Mouse (Mus musculus): ENCODE measurements around the gene Dgkg. TPM values are rescaled to one million over a fixed set of nuclear protein-coding genes. Genes with fewer than 3 reads are reported as not detected.

Gene Dgkg
- total and polyA plus RNA-seq, 2 experiments from 2014 or later: 12.0 to 15.8 TPM

DNA sequence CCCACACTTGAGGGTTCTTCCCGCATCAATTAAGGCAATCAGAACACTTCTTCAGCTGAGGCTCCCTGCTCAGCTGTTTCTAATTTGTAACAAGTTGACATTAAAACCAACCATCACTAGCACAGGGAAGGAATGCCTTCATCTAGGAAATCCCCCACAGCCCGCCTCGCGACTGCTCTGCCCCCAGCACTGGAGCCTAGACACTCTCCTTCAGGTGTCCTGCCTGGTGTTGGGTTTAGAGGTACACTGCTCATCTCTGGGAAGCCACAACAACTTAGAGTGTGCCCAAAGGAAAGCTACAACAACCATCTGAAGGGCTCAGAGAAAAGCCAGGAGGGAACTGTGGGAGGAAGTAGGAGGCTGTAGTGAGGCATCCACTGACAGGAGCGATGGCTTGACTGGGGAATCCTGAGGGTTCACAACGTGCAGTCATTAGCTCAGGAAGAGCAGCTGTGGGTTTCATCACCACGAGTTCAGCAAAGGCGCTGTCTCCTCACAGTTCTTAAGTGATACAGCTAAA lies 30.8 kb upstream of the Dgkg start:
- no peaks in the 10 kb centered on the region for H3K36me3 ChIP-seq (ENCODE audit: insufficient read depth)
- no peaks in the 10 kb centered on the region for H3K27me3 ChIP-seq (ENCODE audit: insufficient read depth, low read length)
- no peaks in the 10 kb centered on the region for H3K9me3 ChIP-seq (ENCODE audit: low read length)
- no peak for DNase-seq
- peak; percentile 38 for ATAC-seq
- no peak for TF ChIP-seq CTCF (IDR thresholded peaks at IDR 0.05; ENCODE audit: low read depth)
- H3K4me2 ChIP-seq (ENCODE audit: low read depth): no peak overlapping the region
- no peak overlapping the region for H3K4me3 ChIP-seq (ENCODE audit: low read depth, low read length)
- no peak overlapping the region for H3K27ac ChIP-seq (ENCODE audit: low read depth, low read length)
- H3K4me1 ChIP-seq (ENCODE audit: insufficient read depth): 0 out of 2 replicates have a peak, but pooled peaks cover 3% of the 10 kb centered on the region
- 72% methylated on average over 8 of the region's 8 CpGs for WGBS
- H3K9ac ChIP-seq: no peak overlapping the region

DNA sequence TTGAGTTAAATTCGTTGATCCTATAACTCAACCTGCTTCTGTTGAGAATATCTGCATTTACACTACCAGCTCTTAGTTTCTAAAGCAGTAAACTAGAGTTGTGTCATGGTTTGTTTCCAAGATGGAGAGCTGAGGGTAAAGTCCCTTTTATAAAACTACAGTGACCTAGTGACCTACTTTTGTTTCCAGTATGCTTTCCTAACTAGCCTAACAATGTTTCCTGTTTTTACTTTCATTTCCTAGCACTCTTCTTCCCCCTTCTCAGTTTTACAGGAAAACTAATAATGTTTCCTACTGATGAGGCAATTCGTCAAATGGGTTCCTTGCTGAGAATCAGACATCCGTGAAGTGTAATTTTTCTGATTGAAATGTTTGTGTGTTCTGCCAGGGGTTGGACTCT lies 26.6 kb upstream of the Dgkg start:
- ATAC-seq: no peak
- H3K27ac ChIP-seq (ENCODE audit: low read depth, low read length): no peak overlapping the region
- 0 out of 2 replicates have a peak, but pooled peaks cover 3% of the 10 kb centered on the region for H3K4me1 ChIP-seq (ENCODE audit: insufficient read depth)

GRCm38 (mm10) chr16:22682727-22683126 lies 25.7 kb upstream of the Dgkg start:
- Histone ChIP-seq H3K9me3 (ENCODE audit: low read length) (no peaks in the 10 kb centered on the region), H3K9ac (no peak overlapping the region), H3K27ac (ENCODE audit: low read depth, low read length) (no peak overlapping the region), H3K4me2 (ENCODE audit: low read depth) (no peak overlapping the region), H3K4me1 (ENCODE audit: insufficient read depth) (0 out of 2 replicates have a peak, but pooled peaks cover 1% of the 10 kb centered on the region), H3K27me3 (ENCODE audit: insufficient read depth, low read length) (no peaks in the 10 kb centered on the region), H3K36me3 (ENCODE audit: insufficient read depth) (no peaks in the 10 kb centered on the region), H3K4me3 (ENCODE audit: low read depth, low read length) (no peak overlapping the region)
- DNase-seq (no peak), ATAC-seq (no peak)
- TF ChIP-seq CTCF (IDR thresholded peaks at IDR 0.05; ENCODE audit: low read depth): no peak

More for the DNA sequence above, 26.6 kb upstream of the Dgkg start:
- Histone ChIP-seq H3K27me3 (ENCODE audit: insufficient read depth, low read length) (no peaks in the 10 kb centered on the region), H3K4me3 (ENCODE audit: low read depth, low read length) (no peak overlapping the region), H3K4me2 (ENCODE audit: low read depth) (no peak overlapping the region), H3K9me3 (ENCODE audit: low read length) (no peaks in the 10 kb centered on the region), H3K36me3 (ENCODE audit: insufficient read depth) (no peaks in the 10 kb centered on the region), H3K9ac (no peak overlapping the region)
- no peak for TF ChIP-seq CTCF (IDR thresholded peaks at IDR 0.05; ENCODE audit: low read depth)
- no peak for DNase-seq
- WGBS: 84% methylated on average over 3 of the region's 3 CpGs

GRCm38 (mm10) chr16:22679641-22680040 lies 22.6 kb upstream of the Dgkg start:
- H3K4me2 ChIP-seq (ENCODE audit: low read depth): no peak overlapping the region
- no peaks in the 10 kb centered on the region for H3K4me1 ChIP-seq (ENCODE audit: insufficient read depth)
- no peak overlapping the region for H3K9ac ChIP-seq
- TF ChIP-seq CTCF (IDR thresholded peaks at IDR 0.05; ENCODE audit: low read depth): no peak
- H3K27ac ChIP-seq (ENCODE audit: low read depth, low read length): no peak overlapping the region
- DNase-seq: no peak
- H3K27me3 ChIP-seq (ENCODE audit: insufficient read depth, low read length): no peaks in the 10 kb centered on the region
- H3K9me3 ChIP-seq (ENCODE audit: low read length): no peaks in the 10 kb centered on the region
- no peaks in the 10 kb centered on the region for H3K36me3 ChIP-seq (ENCODE audit: insufficient read depth)
- no peak overlapping the region for H3K4me3 ChIP-seq (ENCODE audit: low read depth, low read length)
- ATAC-seq: no peak
- 80% methylated on average over 3 of the region's 3 CpGs for WGBS

DNA sequence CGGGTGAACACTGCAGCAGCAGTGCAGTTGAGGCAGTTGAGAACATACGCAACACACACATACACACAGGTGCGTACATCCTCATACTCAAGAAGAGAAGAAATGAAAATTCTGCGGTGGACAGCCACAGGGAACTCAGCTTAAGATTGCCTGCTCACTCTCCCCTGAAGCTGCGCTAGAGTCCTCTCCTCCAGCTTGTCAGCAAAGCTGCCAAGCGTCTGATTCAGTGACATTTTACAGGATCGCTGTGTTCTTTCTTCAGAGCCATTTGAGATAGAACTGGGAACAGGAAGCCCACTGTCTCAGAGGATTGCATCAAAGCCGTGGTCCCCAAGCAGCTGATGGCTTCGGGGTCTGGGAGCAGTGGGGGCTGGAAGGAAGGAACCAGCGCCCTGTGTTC lies 17.6 kb upstream of the Dgkg start:
- Histone ChIP-seq H3K4me2 (ENCODE audit: low read depth) (no peak overlapping the region), H3K27ac (ENCODE audit: low read depth, low read length) (no peak overlapping the region), H3K27me3 (ENCODE audit: insufficient read depth, low read length) (no peaks in the 10 kb centered on the region), H3K4me1 (ENCODE audit: insufficient read depth) (no peaks in the 10 kb centered on the region), H3K36me3 (ENCODE audit: insufficient read depth) (no peaks in the 10 kb centered on the region), H3K4me3 (ENCODE audit: low read depth, low read length) (no peak overlapping the region), H3K9me3 (ENCODE audit: low read length) (no peaks in the 10 kb centered on the region), H3K9ac (no peak overlapping the region)
- TF ChIP-seq CTCF (IDR thresholded peaks at IDR 0.05; ENCODE audit: low read depth): no peak
- 88% methylated on average over 10 of the region's 10 CpGs for WGBS
- DNase-seq (no peak), ATAC-seq (no peak)

- Histone ChIP-seq H3K4me2 (ENCODE audit: low read depth) (no peak overlapping the region), H3K27me3 (ENCODE audit: insufficient read depth, low read length) (no peaks in the 10 kb centered on the region), H3K36me3 (ENCODE audit: insufficient read depth) (no peaks in the 10 kb centered on the region), H3K9ac (no peak overlapping the region), H3K4me3 (ENCODE audit: low read depth, low read length) (no peak overlapping the region), H3K9me3 (ENCODE audit: low read length) (no peaks in the 10 kb centered on the region), H3K27ac (ENCODE audit: low read depth, low read length) (no peak overlapping the region), H3K4me1 (ENCODE audit: insufficient read depth) (no peaks in the 10 kb centered on the region)
- no peak for TF ChIP-seq CTCF (IDR thresholded peaks at IDR 0.05; ENCODE audit: low read depth)
- DNase-seq: no peak
- ATAC-seq: no peak
- 74% methylated on average over 4 of the region's 4 CpGs for WGBS
Observed at GRCm38 (mm10) chr16:22674164-22674563, 17.1 kb upstream of the Dgkg start.

DNA sequence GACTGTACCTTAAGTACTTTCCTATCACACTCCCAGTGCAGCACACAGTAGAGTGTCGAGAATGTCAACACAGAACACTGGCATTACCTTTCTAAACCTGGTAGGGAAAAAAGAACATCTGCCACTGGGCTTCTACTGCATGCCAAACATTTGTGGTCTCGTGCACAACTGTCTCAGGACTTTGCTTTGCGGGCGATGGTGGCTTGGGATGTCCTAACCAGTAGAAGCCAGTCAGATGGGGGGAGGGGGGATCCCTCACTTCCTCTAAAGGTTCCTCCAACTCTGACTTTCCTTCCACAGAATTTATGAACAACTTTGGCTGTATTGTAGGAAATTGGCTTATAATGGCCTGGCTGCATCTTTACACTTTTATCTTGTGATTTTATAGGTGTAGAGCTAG lies 7.0 kb upstream of the Dgkg start:
- Histone ChIP-seq H3K4me1 (ENCODE audit: insufficient read depth) (no peaks in the 10 kb centered on the region), H3K36me3 (ENCODE audit: insufficient read depth) (no peaks in the 10 kb centered on the region), H3K9ac (no peak overlapping the region), H3K4me2 (ENCODE audit: low read depth) (no peak overlapping the region), H3K9me3 (ENCODE audit: low read length) (no peaks in the 10 kb centered on the region), H3K27me3 (ENCODE audit: insufficient read depth, low read length) (no peaks in the 10 kb centered on the region), H3K27ac (ENCODE audit: low read depth, low read length) (no peak overlapping the region), H3K4me3 (ENCODE audit: low read depth, low read length) (no peak overlapping the region)
- ATAC-seq (no peak), DNase-seq (no peak)
- 84% methylated on average over 4 of the region's 4 CpGs for WGBS
- TF ChIP-seq CTCF (IDR thresholded peaks at IDR 0.05; ENCODE audit: low read depth): no peak
